Mouse (Mus musculus) liver, adult (tissue): ENCODE data around the gene Bax.

Experiments used
- GATA4 ChIP-seq: IDR thresholded peaks from 2 replicates; pipeline ENCODE4 v1.6.1; 2014; ENCODE audit warnings: mild to moderate bottlenecking, low read length; ENCODE audit not compliant: insufficient replicate concordance

Gene Bax

DNA sequence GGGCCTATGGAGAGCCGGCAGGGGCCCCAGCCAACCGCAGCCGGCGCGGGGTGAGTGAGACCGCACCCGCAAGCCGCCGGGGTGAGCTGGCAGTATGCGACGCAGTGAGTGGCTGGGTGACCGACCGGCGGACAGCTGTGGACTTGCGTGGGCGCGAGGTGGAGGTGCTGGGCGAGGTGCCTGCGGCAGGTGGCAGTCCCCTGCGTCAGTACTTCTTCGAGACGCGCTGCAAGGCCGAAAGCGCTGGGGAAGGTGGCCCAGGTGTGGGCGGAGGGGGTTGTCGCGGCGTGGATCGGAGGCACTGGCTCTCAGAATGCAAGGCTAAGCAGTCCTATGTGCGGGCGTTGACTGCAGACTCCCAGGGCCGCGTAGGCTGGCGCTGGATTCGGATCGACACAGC lies 51.1 kb downstream of the Bax start:
- no peak for TF ChIP-seq GATA4

DNA sequence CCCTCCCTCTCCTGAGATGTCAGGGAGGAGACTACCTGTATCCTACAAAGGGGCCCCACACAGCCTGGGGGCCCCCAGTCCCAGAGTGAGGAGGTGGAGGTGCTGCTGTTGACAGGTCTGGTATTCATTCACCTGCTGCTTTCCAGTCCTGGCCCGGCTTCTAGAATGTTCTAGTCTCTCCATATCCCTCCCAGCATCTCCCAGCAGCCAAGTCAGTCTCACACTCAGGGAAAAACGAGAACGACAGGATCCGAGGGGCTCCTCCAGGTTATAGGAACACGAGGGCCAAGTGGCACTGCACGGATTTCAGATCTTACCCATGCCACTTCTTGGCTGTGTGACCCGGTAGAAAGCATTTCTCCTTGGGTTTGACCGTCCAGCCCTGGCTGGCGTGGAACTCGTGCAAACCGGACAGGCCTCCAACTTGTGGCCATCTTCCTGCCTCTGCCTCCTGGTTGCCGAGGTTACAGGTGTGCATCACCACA lies 51.9 kb downstream of the Bax start:
- TF ChIP-seq GATA4: no peak

DNA sequence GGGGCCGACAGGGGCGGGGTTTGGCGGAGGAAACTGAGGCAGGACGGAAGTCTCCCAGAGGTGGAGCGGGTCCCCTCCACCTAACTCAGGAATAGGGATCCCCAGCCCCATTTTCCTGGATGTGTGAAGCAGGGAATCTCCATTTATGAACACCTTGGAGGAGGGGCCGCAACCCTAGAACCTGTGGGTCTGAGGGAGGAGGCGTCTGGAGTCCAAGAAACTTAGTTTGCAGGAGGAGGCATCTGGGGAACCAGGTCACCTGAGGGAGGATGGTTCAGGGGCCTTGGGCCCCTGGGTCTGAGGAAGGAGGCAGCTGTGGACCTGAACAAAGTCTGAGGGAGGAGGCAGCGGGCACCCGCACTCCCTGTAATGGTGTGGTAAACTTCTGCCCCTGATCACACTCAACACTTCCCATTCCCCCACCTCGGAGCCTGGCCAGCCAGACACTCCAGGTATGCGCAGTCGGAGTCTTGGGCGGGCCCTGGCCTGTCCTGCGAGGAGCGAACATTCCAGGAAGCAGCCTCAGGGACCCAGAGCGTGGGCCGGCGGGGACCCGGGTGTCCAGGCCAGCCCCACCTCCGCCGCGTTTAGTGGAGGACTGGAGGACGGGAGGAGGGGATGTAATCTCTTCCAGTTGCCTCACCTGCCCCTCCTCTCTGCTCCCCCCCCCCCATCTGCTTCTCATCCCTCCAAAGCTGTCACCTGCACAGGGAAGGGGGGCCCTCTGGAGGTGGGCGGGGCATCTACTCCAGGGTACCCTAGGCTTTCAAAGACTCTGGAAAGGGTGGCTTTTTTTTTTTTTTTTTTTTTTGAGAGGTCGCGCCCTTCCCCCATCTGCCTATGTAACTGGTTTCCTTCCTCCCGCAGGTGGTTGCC lies 52.6 kb downstream of the Bax start:
- no peak for TF ChIP-seq GATA4

DNA sequence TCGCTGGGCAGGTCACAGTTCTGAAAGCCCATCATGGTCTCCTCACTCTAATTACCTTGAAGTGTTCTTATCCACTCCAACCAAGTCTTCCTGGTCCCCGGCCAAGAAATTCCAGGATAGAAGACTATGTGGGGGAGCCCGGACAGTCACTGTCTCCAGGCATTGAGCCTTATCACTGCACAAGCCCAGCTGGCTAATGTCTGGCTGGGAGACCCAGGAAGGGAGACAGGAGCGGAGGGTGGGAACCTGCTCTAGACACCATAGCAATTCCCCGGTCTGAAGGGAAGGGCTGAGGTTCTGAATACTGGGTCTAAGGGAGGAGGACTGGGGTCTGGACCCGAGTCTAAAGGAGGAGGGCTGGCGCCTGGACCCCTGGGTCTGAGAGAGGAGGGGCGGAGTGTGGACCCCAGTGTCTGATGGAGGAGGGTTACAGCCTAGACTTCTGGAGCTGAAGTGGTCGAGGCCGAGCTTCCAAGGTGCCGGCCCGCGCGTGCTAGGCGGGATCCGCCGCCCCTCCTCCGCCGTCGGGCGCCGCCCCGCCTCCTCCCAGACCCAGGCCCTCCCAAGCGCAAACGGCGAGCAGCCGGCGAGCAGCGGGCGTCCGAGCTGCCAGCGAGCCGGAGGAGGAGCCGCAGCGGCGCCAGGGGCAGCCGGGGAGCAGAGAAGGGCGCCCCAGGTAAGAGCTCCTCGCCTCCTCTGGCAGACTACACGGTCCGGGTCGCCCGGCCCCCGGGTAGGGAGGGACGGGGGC lies 53.4 kb downstream of the Bax start, which contains the start of gene Ntf5:
Gene Ntf5 (plus strand): TSS at position 583 of the 751 bp plus-strand sequence.
- TF ChIP-seq GATA4: no peak

DNA sequence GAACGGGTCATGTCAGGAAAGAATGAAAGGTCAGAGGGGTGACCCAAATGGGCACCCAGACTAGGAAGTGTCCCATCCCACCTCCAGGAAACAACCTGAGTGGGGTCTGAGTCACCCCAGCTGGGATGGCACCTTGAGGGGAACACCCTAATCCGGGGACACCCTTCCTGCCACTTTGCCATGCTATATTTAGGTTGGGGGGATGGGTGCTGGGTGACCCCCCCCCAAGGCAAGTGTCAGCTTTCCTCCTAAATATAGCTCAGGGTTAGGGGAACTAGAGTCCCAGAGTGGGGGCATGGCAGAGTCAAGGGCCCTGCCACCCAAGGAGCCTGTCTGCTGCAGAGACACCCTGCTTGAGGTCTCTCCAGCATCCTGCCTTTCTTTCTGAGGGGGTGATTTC lies 54.3 kb downstream of the Bax start:
- no peak for TF ChIP-seq GATA4
